Mouse (Mus musculus): Measurements from ENCODE around the gene Rfng.
"Not testable (repeated sequence)": the region's sequence is repeated elsewhere in the genome, so short reads cannot be mapped to it uniquely, and the experiment has no call there.

Gene Rfng

DNA sequence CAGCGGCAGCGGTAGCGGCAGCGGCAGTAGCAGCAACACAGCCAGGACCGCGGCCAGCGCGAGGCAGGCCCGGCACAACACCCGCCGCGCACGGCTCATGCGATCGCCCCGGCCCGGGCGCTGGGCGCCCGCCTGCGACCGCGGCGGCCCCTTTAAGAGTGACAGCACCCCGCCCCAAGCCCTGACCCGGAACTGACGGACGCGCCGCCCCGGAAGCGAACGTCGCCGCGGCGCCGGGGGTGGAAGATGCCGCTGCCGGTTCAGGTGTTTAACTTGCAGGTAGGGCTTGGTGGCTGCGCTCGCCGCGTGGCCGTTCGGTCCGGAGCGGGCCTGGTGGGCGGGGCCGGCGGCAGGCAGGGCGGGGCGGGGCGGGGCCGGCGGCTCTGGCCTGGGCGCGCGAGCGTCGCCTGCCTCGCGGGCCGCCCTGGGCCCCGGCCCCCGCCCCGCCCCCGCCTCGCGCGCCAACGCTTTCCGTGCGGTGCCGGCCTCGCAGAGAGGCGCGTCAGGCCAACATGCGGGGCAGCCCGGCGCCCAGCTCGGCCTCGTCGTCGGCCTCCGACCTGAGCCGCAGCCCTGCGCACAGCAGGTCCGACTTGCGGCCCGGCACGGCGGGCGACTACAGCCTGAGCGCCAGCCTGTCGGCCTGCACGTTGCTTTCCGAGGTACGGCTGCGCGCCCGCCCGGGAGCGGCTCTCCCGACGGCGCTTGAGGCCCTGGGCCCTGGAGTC, at the start of gene Rfng, which contains the start of gene Gps1:
Gene Rfng (minus strand): TSS at position 144 of the 728 bp plus-strand sequence.
Gene Gps1 (plus strand): TSS at position 209 of the 728 bp plus-strand sequence.
- peak; percentile 74 to 82 for DNase-seq

DNA sequence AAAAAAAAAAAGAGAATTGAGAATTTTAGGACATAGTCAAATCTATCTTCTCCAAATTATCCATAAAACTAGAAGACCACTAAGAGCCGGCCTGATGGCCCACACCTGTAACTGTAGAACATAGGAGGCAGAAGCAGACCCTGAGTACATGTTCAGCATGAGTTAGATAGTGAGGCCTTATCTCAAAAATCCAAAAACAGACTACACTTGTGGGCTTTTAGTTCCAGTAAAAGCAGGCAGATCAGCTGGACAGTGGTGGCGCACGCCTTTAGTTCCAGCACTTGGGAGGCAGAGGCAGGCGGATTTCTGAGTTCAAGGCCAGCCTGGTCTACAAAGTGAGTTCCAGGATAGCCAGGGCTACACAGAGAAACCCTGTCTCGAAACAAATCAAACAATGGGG, 49.0 kb upstream of the Rfng start:
- not testable (repeated sequence) for DNase-seq

GRCm38 (mm10) chr11:120831659-120832440, 47.8 kb upstream of the Rfng start:
- DNase-seq = no peak

DNA sequence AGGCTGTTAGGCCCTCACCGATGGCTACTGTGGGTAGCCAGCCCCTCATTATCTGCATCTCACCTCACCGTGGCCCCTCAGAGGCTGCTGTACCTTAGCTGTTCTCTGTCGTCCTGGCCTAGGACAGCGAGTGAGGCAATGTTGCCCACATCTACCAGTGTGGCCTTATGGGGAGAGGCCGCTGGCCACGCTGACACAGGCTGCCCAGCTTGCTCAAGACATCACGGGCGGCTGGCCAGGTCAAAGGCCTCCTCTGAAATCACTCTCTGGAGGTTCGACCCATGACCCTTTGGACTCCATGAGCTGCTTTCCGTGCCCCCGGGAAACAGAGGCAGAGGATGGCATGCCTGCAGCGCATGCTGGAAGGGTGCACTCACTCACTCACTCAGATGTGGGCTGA, 46.7 kb upstream of the Rfng start:
- peak; percentile 50 to 61 for DNase-seq

GRCm38 (mm10) chr11:120829757-120830532, 45.9 kb upstream of the Rfng start:
- DNase-seq = no peak

- DNase-seq = no peak
Observed at GRCm38 (mm10) chr11:120828416-120828815, 44.4 kb upstream of the Rfng start.

GRCm38 (mm10) chr11:120826016-120826953, 42.3 kb upstream of the Rfng start:
- DNase-seq = no peak

- DNase-seq = no peak
Observed at GRCm38 (mm10) chr11:120825289-120825863, 41.4 kb upstream of the Rfng start.

- DNase-seq = no peak
Observed at GRCm38 (mm10) chr11:120824787-120825288, 40.8 kb upstream of the Rfng start.

- DNase-seq = peak; percentile 93
Observed at GRCm38 (mm10) chr11:120823956-120824786, 40.2 kb upstream of the Rfng start, which contains the start of gene Fasn. TSS of gene Fasn (minus strand) at chr11:120824547.

DNA sequence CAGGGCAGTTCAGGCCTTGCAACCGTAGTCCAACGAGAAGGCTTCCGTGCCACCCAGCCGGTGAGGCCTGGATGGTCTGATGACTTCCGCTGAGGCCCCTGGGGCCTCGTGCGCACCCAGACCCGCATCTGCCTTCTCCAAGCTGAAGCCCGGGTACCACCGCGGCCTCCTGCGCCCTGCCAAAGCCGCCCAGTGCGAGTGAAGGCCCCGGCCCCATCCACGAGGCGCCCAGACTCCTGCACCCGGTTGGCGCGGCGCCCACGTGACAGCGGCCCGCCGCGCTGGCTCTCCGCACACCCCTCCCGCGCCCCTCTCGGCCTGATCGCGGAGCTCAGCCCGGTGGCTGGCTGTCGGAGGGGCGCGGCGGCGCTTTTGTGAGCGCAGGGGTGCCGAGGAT, 39.5 kb upstream of the Rfng start:
- peak in 1 of 2 experiments; percentile 43 for DNase-seq

DNA sequence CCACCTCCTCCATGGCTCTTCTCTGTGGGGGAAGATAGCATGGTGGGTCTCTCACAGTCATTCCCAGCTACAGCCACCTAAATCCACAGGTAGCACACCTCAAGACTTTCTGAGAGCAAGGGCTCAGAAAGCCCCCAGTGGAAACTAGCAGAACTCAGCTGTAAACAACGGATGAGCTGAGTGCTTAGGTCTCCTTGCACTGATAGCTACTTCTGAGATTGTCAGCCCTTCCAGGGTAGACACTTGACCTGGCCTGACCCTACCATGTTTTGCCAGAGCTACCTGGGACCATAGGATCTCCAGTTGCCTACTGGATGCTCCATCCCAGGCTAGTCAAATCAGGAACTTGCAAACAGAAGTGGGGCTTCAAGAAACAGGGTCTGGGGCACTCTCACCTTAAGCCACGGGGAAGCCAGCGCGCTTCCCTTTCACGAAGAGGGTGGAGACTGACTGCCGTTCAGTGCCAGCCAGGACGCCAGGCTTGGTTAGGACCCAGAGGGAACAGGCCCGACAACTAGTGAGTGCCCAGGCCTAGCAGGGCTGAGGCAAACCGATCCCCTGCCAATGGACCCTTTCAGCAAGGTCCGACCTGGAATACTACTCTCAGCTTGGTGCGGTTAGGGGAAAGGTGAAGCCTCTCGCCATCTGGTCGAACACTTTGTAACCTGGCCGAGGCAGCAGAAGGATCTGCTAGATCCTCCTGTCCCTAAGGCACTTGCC, 39.0 kb upstream of the Rfng start:
- peak in 1 of 2 experiments; percentile 19 for DNase-seq

DNA sequence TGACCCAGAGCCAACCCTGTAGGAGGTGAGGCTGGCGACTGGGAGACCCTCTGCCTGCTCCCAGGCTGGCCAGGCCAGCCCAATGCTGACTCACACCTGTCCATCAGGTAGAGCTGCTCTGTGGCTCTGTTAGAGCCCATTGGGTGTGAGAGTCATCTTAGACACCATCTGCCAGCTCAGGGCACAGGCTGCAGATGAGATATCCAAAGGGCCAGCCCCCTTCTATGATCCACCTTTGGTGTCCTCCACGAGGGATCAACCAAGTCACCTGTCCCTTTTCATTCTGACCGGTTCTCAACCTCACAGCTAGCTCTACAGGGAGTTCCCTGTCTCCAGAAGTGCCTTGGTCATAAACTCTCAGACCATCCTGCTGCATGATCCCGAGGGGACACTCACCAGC, 38.3 kb upstream of the Rfng start:
- no peak for DNase-seq

- no peak for DNase-seq
Observed at GRCm38 (mm10) chr11:120821076-120821922, 37.3 kb upstream of the Rfng start.

GRCm38 (mm10) chr11:120820546-120820945, 36.5 kb upstream of the Rfng start:
- DNase-seq = no peak

- DNase-seq = no peak
Observed at GRCm38 (mm10) chr11:120819556-120819955, 35.5 kb upstream of the Rfng start.

- DNase-seq = no peak
Observed at GRCm38 (mm10) chr11:120818251-120818650, 34.2 kb upstream of the Rfng start.

DNA sequence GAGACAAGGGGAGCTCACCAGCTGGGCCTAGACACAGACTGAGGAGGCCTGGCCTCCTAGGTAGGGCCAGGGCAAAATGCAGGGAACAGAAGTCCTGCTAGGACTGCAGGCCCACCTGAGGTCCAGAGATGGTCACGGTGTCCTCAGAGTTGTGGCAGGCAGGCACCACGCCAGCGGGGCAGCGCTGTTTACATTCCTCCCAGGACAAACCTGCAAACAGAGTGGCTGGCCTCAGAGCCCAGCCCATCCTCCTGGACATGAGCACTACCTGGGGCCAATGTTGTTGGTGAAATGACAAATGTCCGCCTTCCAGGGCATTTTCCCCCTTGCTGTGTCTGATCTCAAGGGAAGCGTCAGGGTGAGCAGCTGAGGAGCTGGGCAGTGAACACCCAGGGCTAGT, 33.4 kb upstream of the Rfng start:
- DNase-seq = no peak

DNA sequence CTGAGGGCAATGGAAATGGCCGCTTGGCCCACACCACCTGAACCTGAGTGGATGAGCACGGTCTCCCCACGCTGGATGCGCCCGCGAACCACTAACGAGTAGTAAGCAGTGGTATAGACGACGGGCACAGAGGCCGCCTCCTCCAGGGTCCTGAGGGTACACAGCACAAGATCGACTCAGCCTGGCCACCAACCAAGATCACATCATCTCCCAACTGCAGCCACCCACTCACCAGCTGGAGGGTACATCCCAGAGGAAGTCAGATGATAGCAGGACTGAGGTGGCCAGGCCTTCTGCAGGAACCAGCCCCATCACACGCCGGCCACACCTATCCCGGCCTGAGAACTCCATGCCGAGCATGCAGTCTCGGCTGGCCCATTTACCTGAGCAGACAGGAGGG, 28.1 kb upstream of the Rfng start:
- DNase-seq = no peak
